Mouse (Mus musculus): ENCODE measurements around the gene Mtpn.

The Mtpn gene

Small RNAs within 50 kb of the gene (microRNA-seq; reads per million reads assigned to microRNA genes)
- 0 reads per million in 2 experiments for gene Gm23053

Data from adrenal gland (tissue).